Mouse (Mus musculus): ENCODE measurements at regions not wholly inside any gene's neighbourhood (a gene's known extent, or its start where the extent isn't known, plus 50 kb on each side); places are given as distances from the start of the nearest gene placed in this dataset.

DNA sequence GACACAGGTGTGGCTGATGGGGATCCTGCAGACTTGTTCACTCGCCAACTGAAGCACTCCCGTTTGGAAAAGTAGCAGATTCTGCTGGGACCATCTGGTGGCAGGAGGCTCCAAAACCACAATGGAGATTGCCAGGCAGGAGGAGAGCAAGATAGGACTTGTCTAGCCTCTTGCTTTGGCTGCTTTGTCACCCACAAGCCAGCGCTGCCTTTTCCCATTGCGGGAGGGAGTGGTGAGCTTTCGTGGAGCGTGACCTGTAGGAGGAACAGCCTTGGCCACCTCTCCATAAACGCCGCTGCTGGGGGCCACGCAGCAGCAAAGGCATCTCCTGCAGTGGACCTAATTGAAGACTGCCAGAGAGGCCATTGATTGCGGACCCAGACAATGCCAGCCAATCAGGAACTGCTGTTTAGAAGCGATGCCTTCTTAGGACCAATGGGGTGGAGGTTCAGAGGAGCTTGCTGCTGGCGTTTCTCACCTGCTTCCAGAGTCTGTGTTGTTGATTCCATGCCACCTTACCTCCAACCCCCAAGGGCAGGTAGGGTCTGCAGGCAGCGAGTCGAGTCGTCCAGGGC lies 70.3 kb downstream of the Gadd45g start:
- ChIA-PET CTCF (interaction anchor here (1.2 kb wide), 1 partner anchor 25 kb away, joined by 3 read pairs; no protein-coding TSS in a partner anchor), POLR2A (interaction anchor here (0.7 kb wide), 1 partner anchor 63 kb away, joined by 3 read pairs; no protein-coding TSS in a partner anchor)
- DNase-seq (ENCODE audit: low read depth, low spot score) (no peak), ATAC-seq (no peak)
- in situ Hi-C loops (cut with MboI; ENCODE audit: low pct_unique_long_range_greater_than_20kb) = no loop called here
- TF ChIP-seq CTCF (IDR thresholded peaks at IDR 0.05) = no peak
- no peaks in the 10 kb centered on the region for H3K27me3 ChIP-seq

DNA sequence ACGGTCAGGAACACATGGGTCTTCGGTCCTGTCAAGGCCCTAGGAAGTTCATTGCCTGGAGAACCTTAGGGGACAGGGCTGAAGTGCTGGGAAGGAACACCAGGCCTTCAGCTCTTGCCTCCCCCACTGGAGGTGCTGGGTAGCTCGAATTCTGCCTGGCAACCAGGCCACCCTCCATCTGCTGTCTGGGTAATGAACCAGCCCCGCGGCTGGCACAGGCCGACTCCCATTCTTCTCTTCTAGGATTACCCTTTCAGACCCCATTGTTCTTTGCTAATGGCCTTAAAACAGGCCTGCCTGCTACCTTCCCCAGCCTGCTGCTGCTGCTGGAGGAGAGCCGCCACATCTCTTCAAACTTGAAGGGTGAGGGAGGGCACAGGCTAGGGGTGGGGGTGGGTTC lies 71.2 kb downstream of the Gadd45g start:
- ATAC-seq (no peak), DNase-seq (ENCODE audit: low read depth, low spot score) (no peak)
- ChIA-PET POLR2A (interaction anchor here (0.5 to 0.7 kb wide), 2 partner anchors 64 to 90 kb away, joined by 3 read pairs; no protein-coding TSS in a partner anchor), CTCF (no interaction called here)
- in situ Hi-C loops (cut with MboI; ENCODE audit: low pct_unique_long_range_greater_than_20kb) = no loop called here
- TF ChIP-seq CTCF (IDR thresholded peaks at IDR 0.05) = no peak
- H3K27me3 ChIP-seq = no peaks in the 10 kb centered on the region

DNA sequence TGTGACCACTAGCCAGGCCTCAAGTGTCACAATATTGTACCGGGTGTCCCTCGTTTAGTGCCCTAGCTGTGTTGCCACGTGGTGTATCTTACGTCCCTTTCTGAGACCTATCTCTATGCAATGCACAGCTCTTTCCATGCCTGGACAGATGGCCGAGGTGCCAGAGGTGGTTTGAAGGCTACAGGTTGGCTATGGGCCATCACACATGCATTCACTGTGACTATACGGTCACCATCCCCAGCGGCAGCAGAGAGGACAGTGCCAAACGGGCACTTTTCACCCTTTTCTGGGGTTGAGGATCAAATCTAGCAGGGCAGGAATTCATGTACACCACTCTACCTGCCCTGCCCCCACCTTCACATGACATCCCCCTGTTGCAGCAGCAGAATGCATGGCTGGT lies 71.6 kb downstream of the Gadd45g start:
- TF ChIP-seq CTCF (IDR thresholded peaks at IDR 0.05) = no peak
- in situ Hi-C loops (cut with MboI; ENCODE audit: low pct_unique_long_range_greater_than_20kb) = no loop called here
- ATAC-seq = no peak
- H3K27me3 ChIP-seq = no peaks in the 10 kb centered on the region
- POLR2A ChIA-PET = interaction anchor here (0.5 kb wide), 1 partner anchor 89 kb away, joined by 3 read pairs; no protein-coding TSS in a partner anchor
- DNase-seq (ENCODE audit: low read depth, low spot score) = no peak
- CTCF ChIA-PET = no interaction called here

DNA sequence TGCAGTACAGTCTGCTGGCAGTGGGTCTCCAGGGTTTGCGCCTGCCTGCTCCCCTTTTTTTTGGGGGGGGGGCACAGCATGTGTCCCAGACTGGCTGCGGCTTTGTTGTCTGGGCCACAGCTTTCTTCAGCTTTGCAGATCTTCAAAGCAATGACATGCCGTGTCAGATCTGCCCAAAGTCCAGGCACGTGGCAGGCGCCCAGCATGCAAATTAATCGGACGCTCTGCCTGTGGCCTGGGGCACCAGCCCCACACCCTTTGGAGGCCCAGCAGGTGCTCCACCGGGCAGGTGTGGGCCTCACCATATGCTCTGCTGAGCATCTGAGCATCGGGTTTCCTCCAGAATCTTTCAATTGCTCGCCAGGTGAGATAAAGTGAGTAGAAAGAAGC lies 72.3 kb downstream of the Gadd45g start:
- no peaks in the 10 kb centered on the region for H3K27me3 ChIP-seq
- in situ Hi-C loops (cut with MboI; ENCODE audit: low pct_unique_long_range_greater_than_20kb) = no loop called here
- POLR2A ChIA-PET = no interaction called here
- no peak for TF ChIP-seq CTCF (IDR thresholded peaks at IDR 0.05)
- no peak for DNase-seq (ENCODE audit: low read depth, low spot score)
- ATAC-seq = no peak
- CTCF ChIA-PET = no interaction called here

DNA sequence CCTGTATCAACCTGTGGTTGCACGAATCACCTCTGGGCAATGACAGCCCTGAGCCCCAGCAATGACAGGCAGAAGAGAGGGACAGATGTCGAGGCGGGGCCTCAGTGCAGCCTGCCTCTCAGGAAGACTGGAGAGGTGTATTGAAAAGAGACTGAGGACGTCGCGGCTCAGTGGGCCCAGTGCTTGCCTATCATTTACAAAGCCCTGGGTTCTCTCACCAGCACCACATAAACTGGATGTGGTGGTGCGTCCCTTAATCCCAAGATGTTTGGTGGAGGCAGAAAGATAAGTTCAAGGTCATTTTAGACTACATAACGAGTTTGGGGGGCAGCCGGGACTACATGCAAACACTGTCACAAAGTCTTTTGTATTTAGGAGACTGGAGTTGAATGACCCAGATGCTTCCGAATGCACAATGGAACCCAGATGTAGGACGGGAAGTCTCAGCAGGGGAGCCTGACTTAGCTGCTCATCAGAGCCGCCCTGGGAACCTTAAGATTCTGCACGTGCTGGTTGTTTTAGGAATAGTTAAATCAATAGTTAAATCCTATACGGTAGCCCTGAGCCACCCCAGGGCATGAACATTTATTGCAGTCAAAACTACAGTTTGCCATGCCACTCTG lies 72.8 kb downstream of the Gadd45g start:
- ATAC-seq = no peak
- in situ Hi-C loops (cut with MboI; ENCODE audit: low pct_unique_long_range_greater_than_20kb) = no loop called here
- ChIA-PET CTCF (no interaction called here), POLR2A (no interaction called here)
- no peaks in the 10 kb centered on the region for H3K27me3 ChIP-seq
- no peak for TF ChIP-seq CTCF (IDR thresholded peaks at IDR 0.05)
- no peak for DNase-seq (ENCODE audit: low read depth, low spot score)

DNA sequence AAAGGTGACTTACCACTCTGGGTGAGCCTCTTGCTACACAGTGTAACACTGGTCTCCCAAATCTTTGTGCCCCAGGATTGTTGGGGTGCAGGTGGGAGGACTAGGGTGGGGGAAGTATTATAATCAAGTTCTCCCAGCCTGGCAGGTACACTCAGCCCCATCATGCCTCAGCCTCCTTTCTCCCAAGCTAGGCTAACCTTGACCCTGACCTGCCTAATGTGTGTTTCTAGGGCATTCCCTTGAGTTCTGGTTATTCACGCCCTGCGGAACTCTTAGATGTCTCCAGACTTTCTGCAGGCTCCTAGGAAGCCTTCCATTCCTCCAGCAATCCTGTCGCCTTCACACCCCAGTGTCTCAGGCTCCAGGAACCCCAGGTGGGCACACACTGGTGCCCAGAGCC lies 73.5 kb downstream of the Gadd45g start:
- POLR2A ChIA-PET = no interaction called here

DNA sequence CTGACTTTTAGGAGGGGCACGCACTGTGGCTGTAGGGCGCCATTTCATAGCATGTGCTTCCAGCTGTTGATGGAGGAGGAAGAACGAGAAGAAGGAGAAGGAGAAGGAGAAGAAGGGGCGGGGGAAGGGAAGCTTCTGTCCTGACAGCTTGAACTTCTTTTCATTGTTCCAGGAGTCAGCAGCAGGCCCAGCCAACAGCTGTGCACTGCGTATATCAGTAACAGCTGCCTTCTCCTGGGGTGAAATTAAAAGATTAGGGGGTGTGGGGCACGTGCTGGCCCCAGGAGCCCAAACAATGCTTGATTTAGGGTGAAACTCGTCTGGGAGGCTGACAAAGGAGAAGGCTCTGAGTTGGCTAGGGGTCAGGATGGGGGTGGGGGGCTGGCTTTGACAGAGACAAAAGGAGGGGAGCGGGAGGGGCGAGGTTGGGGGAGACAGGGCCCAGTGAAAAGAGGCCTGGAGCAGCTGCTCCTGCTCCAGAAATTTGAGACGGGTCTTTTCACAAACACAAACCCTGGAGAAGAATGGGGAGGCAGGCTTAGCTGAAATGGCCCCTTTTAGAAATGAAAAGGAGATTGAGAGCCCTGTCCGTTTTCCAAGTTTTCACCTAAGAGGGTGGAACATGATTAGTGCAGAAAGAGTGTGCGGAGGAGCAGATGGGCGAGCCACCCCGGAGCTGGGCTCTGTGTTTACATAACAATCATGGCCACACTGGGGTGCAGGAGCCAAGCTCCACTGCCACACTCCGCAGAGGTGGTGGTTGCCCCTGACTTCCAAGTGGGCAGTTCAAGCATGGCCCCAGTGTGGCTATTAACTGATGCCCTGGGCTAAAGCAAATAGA lies 74.3 kb downstream of the Gadd45g start:
- ATAC-seq (no peak), DNase-seq (ENCODE audit: low read depth, low spot score) (no peak)
- CTCF ChIA-PET = no interaction called here
- H3K27me3 ChIP-seq = no peaks in the 10 kb centered on the region
- POLR2A ChIA-PET = no interaction called here
- in situ Hi-C loops (cut with MboI; ENCODE audit: low pct_unique_long_range_greater_than_20kb) = no loop called here
- no peak for TF ChIP-seq CTCF (IDR thresholded peaks at IDR 0.05)

More for the DNA sequence above, 73.5 kb downstream of the Gadd45g start:
- ATAC-seq = no peak
- in situ Hi-C loops (cut with MboI; ENCODE audit: low pct_unique_long_range_greater_than_20kb) = no loop called here
- no peak for DNase-seq (ENCODE audit: low read depth, low spot score)
- no peak for TF ChIP-seq CTCF (IDR thresholded peaks at IDR 0.05)
- CTCF ChIA-PET = no interaction called here
- H3K27me3 ChIP-seq = no peaks in the 10 kb centered on the region

DNA sequence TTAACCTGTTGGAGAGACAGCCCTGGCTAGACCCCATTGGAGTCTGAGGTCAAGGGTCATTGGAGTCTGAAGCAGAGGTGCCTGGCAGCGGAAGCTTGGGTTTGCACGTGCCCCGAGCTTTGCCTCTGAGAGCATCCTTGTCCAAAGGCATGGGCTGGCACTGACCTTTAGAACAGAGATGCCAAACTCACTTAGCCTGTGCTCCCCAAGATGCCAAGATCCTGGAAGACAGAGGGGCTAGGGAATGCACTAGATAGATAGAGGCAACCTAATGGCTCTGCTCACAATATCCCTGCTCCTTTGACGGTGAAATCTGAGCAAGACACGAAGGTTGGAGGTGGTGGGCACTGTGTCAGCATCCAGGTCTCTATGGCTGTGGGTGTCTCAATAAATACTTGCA lies 75.1 kb downstream of the Gadd45g start:
- ATAC-seq (no peak), DNase-seq (ENCODE audit: low read depth, low spot score) (no peak)
- H3K27me3 ChIP-seq = no peaks in the 10 kb centered on the region
- in situ Hi-C loops (cut with MboI; ENCODE audit: low pct_unique_long_range_greater_than_20kb) = no loop called here
- TF ChIP-seq CTCF (IDR thresholded peaks at IDR 0.05) = no peak
- ChIA-PET CTCF (no interaction called here), POLR2A (no interaction called here)

DNA sequence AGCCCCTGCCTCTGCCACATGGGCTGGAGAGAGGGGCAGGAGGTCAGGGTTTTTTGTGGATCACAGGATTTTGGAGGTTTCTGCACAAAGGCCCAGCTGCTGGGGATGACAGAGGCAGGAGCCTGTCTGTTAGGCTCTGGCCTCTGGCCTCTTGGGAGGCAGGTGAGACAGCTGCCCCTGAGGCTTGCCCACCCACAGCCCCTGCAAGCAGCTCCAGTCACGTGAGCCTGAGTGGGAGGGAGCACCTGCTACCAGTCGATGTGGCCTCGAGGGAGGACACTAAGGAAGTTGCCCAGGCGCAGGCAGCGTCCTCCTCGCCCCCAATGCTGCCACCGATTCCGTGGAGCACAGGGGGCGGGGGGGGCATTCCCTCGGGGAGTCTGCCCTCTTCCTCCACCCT lies 80.3 kb downstream of the Gadd45g start:
- ChIA-PET POLR2A (no interaction called here), CTCF (no interaction called here)
- DNase-seq (ENCODE audit: low read depth, low spot score) = no peak
- ATAC-seq = no peak
- no peaks in the 10 kb centered on the region for H3K27me3 ChIP-seq
- TF ChIP-seq CTCF (IDR thresholded peaks at IDR 0.05) = no peak
- in situ Hi-C loops (cut with MboI; ENCODE audit: low pct_unique_long_range_greater_than_20kb) = no loop called here

DNA sequence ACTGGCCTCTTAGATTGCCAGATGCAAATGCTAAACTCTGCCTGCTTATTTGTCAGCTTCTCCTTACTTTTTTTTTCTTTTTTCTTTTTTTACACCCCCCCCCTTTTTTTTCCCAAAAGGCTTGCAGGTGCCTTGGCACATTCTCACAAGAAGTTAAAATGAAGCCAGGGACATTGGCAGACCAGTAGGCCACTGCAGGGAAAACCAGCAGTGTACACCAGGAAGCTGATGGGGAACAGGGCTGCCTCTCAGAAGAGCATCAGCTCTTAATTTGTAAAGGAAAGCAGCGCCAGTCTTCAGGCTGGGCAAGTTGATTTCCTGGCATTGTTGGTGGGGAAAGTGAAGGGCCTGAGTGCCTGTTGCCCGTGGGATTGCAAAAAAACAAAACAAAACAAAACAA lies 83.3 kb downstream of the Gadd45g start:
- POLR2A ChIA-PET = no interaction called here

DNA sequence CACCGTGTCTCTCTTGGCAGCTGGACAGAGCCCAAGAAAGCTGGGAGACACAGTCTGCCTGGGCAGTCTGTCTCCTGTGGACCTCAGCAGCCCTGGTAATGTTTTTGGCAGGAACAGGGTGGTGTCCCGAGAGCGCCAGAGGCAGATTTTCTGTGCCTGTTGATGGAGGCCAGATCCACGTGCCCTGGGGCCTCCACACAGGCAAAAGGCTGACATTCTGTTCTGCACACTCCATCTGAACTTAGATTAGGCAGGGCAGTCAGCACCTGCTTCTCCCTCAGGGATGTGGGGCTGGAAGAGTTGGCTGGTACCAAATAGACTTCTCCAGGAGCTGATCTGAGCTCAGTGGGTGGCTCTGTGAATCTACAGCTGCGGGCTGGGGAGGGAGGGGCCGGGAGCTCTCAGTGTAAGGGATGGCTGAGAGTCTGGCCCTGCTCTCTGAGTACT lies 83.8 kb downstream of the Gadd45g start:
- CTCF ChIA-PET = interaction anchor here (2.6 kb wide), 1 partner anchor 9 kb away, joined by 12 read pairs; no protein-coding TSS in a partner anchor
- in situ Hi-C loops (cut with MboI; ENCODE audit: low pct_unique_long_range_greater_than_20kb) = no loop called here
- ATAC-seq (no peak), DNase-seq (ENCODE audit: low read depth, low spot score) (no peak)
- POLR2A ChIA-PET = no interaction called here
- TF ChIP-seq CTCF (IDR thresholded peaks at IDR 0.05) = no peak
- no peaks in the 10 kb centered on the region for H3K27me3 ChIP-seq

More for the DNA sequence above, 83.3 kb downstream of the Gadd45g start:
- ATAC-seq = no peak
- H3K27me3 ChIP-seq = no peaks in the 10 kb centered on the region
- CTCF ChIA-PET = interaction anchor here (2.6 kb wide), 1 partner anchor 9 kb away, joined by 12 read pairs; no protein-coding TSS in a partner anchor
- DNase-seq (ENCODE audit: low read depth, low spot score) = no peak
- no peak for TF ChIP-seq CTCF (IDR thresholded peaks at IDR 0.05)
- in situ Hi-C loops (cut with MboI; ENCODE audit: low pct_unique_long_range_greater_than_20kb) = no loop called here

Data from Patski (cell line).